Mouse (Mus musculus): ENCODE data around the gene Lst1. TPM values are rescaled to one million over a fixed set of nuclear protein-coding genes. Genes with fewer than 3 reads are reported as not detected.
A peak's percentile ranks its signal among the peaks of the same experiment; 100 is the strongest.

The Lst1 gene
- polyA plus RNA-seq, 1 experiment from 2014 or later, result 27.5 TPM

- no peak overlapping the region for H3K4me2 ChIP-seq
- H3K4me3 ChIP-seq, result no peak overlapping the region
- 83% methylated on average over 14 of the region's 14 CpGs for WGBS
- no peaks in the 10 kb centered on the region for H3K27me3 ChIP-seq
- 0 out of 2 replicates have a peak, but pooled peaks cover under 1% of the 10 kb centered on the region for H3K4me1 ChIP-seq
- H3K36me3 ChIP-seq, result peaks cover 52% of the 10 kb centered on the region
- no peak overlapping the region for H3K9ac ChIP-seq
- ATAC-seq (ENCODE audit: insufficient number of reproducible peaks, low FRiP score, low TSS enrichment, low read depth), result no peak
- no peak overlapping the region for H3K27ac ChIP-seq
- no peaks in the 10 kb centered on the region for H3K9me3 ChIP-seq
Measured at GRCm38 (mm10) chr17:35226561-35227046, 38.4 kb upstream of the Lst1 start.

GRCm38 (mm10) chr17:35225456-35225855 lies 37.2 kb upstream of the Lst1 start:
- H3K27ac ChIP-seq, result no peak overlapping the region
- peaks cover 45% of the 10 kb centered on the region for H3K36me3 ChIP-seq
- WGBS, result 91% methylated on average over 5 of the region's 5 CpGs
- no peaks in the 10 kb centered on the region for H3K27me3 ChIP-seq
- no peaks in the 10 kb centered on the region for H3K9me3 ChIP-seq
- H3K4me1 ChIP-seq, result 0 out of 2 replicates have a peak, but pooled peaks cover 1% of the 10 kb centered on the region
- H3K4me3 ChIP-seq, result no peak overlapping the region
- H3K4me2 ChIP-seq, result no peak overlapping the region
- no peak for ATAC-seq (ENCODE audit: insufficient number of reproducible peaks, low FRiP score, low TSS enrichment, low read depth)
- H3K9ac ChIP-seq, result no peak overlapping the region

GRCm38 (mm10) chr17:35224641-35225040 lies 36.4 kb upstream of the Lst1 start:
- ATAC-seq (ENCODE audit: insufficient number of reproducible peaks, low FRiP score, low TSS enrichment, low read depth), result no peak
- peaks cover 48% of the 10 kb centered on the region for H3K36me3 ChIP-seq
- no peak overlapping the region for H3K27ac ChIP-seq
- 95% methylated on average over 4 of the region's 4 CpGs for WGBS
- H3K4me3 ChIP-seq, result no peak overlapping the region
- no peak overlapping the region for H3K9ac ChIP-seq
- no peak overlapping the region for H3K4me2 ChIP-seq
- 0 out of 2 replicates have a peak, but pooled peaks cover 6% of the 10 kb centered on the region for H3K4me1 ChIP-seq
- H3K9me3 ChIP-seq, result no peaks in the 10 kb centered on the region
- H3K27me3 ChIP-seq, result no peaks in the 10 kb centered on the region

- H3K9ac ChIP-seq, result no peak overlapping the region
- whole genome bisulfite sequencing, result 78% methylated on average over 6 of the region's 6 CpGs
- H3K36me3 ChIP-seq, result peaks cover 26% of the 10 kb centered on the region
Measured at GRCm38 (mm10) chr17:35222299-35222698, 34.1 kb upstream of the Lst1 start.

GRCm38 (mm10) chr17:35220156-35220952 lies 32.1 kb upstream of the Lst1 start, which contains the start of gene Gm16181:
TSS of gene Gm16181 (plus strand) at chr17:35220834.
- WGBS, result 83% methylated on average over 28 of the region's 28 CpGs
- Histone ChIP-seq H3K4me2 (no peak within 1 kb of the TSS), H3K9me3 (no peaks in the 10 kb centered on the region), H3K36me3 (peaks cover 18% of the 10 kb centered on the region), H3K4me3 (no peak within 1 kb of the TSS), H3K27ac (no peak within 1 kb of the TSS), H3K27me3 (no peaks in the 10 kb centered on the region), H3K4me1 (0 out of 2 replicates have a peak, but pooled peaks cover 6% of the 10 kb centered on the region), H3K9ac (no peak within 1 kb of the TSS)
- ATAC-seq (ENCODE audit: insufficient number of reproducible peaks, low FRiP score, low TSS enrichment, low read depth), result no peak

More at GRCm38 (mm10) chr17:35222299-35222698, 34.1 kb upstream of the Lst1 start:
- ATAC-seq (ENCODE audit: insufficient number of reproducible peaks, low FRiP score, low TSS enrichment, low read depth), result no peak
- H3K4me1 ChIP-seq, result 0 out of 2 replicates have a peak, but pooled peaks cover 6% of the 10 kb centered on the region
- no peak overlapping the region for H3K4me2 ChIP-seq
- H3K9me3 ChIP-seq, result no peaks in the 10 kb centered on the region
- 0 out of 2 replicates have a peak overlapping the region, but pooled peaks have one; percentile 33 for H3K27ac ChIP-seq
- H3K4me3 ChIP-seq, result no peak overlapping the region
- no peaks in the 10 kb centered on the region for H3K27me3 ChIP-seq

GRCm38 (mm10) chr17:35219601-35220041 lies 31.4 kb upstream of the Lst1 start:
- Histone ChIP-seq H3K27ac (no peak overlapping the region), H3K27me3 (no peaks in the 10 kb centered on the region), H3K9ac (no peak overlapping the region), H3K9me3 (no peaks in the 10 kb centered on the region), H3K4me3 (no peak overlapping the region), H3K4me2 (no peak overlapping the region), H3K36me3 (peaks cover 13% of the 10 kb centered on the region), H3K4me1 (0 out of 2 replicates have a peak, but pooled peaks cover 6% of the 10 kb centered on the region)
- 81% methylated on average over 6 of the region's 6 CpGs for WGBS
- ATAC-seq (ENCODE audit: insufficient number of reproducible peaks, low FRiP score, low TSS enrichment, low read depth), result no peak

DNA sequence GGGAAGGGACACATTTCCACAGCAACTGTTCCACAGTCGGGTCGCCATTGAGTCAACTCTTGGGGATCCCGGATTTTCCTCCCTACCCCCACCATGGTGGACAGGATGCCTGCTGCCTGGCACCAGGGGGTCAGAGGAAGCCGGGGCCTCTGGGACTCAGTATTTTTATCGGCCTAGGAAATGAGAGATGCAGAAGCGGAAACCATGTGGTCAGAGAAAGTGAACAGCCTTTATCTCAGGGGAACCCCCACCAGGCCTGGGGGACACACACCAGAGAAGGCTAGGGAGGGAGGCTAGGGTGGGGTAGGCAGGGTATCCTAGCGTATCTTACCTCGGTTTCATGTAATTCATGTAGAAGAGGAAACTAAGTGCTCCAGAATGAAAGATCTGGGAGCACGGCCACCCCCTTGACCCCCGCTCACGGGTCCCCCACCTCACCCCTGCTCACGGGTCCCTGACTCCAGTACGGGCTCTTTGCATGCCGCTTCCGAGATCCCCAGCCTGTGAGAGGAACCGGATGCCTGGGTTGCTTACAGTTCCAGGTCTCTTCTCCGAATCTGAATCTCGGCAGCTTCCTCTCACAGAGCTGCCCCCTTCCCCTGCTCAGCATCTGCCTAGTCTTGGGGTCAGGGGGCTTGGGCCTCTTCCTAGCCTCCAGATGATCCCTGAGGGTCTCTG lies 30.4 kb upstream of the Lst1 start:
- Histone ChIP-seq H3K9me3 (no peaks in the 10 kb centered on the region), H3K4me3 (no peak overlapping the region), H3K27ac (no peak overlapping the region), H3K4me2 (no peak overlapping the region), H3K4me1 (0 out of 2 replicates have a peak, but pooled peaks cover 6% of the 10 kb centered on the region), H3K9ac (no peak overlapping the region), H3K36me3 (peaks cover 13% of the 10 kb centered on the region), H3K27me3 (no peaks in the 10 kb centered on the region)
- WGBS, result 75% methylated on average over 18 of the region's 18 CpGs
- no peak for ATAC-seq (ENCODE audit: insufficient number of reproducible peaks, low FRiP score, low TSS enrichment, low read depth)

DNA sequence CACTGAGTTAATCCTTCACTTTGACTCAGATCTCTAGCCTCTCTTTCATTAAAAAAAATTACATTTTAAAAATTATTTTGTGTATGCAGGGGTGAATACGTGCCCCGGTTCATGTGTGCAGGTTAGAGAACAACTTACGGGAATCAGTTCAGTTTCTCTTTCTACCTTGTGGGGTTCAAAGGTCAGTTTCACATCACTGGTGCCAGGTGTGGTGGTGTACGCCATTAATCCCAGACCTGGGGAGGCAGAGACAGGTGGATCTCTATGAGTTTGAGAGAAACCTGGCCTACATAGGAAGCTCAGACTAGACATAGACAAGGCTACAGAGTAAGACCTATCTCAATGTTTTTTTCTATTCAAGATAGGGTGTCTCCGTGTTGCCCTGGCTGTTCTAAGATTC lies 24.8 kb upstream of the Lst1 start:
- no peaks in the 10 kb centered on the region for H3K9me3 ChIP-seq
- no peak overlapping the region for H3K4me3 ChIP-seq
- ATAC-seq (ENCODE audit: insufficient number of reproducible peaks, low FRiP score, low TSS enrichment, low read depth), result no peak
- H3K4me1 ChIP-seq, result no peaks in the 10 kb centered on the region
- 89% methylated on average over 5 of the region's 5 CpGs for WGBS
- H3K27ac ChIP-seq, result no peak overlapping the region
- no peaks in the 10 kb centered on the region for H3K27me3 ChIP-seq
- H3K36me3 ChIP-seq, result no peaks in the 10 kb centered on the region
- H3K9ac ChIP-seq, result no peak overlapping the region
- H3K4me2 ChIP-seq, result no peak overlapping the region

GRCm38 (mm10) chr17:35210593-35210992 lies 22.4 kb upstream of the Lst1 start:
- Histone ChIP-seq H3K4me2 (no peak overlapping the region), H3K27me3 (no peaks in the 10 kb centered on the region), H3K27ac (no peak overlapping the region), H3K4me3 (no peak overlapping the region), H3K36me3 (no peaks in the 10 kb centered on the region), H3K9ac (no peak overlapping the region), H3K4me1 (no peaks in the 10 kb centered on the region), H3K9me3 (no peaks in the 10 kb centered on the region)
- no peak for ATAC-seq (ENCODE audit: insufficient number of reproducible peaks, low FRiP score, low TSS enrichment, low read depth)
- WGBS, result 57% methylated on average over 3 of the region's 3 CpGs

GRCm38 (mm10) chr17:35209785-35210535 lies 21.7 kb upstream of the Lst1 start:
- Histone ChIP-seq H3K9me3 (no peaks in the 10 kb centered on the region), H3K27me3 (peaks cover 5% of the 10 kb centered on the region)
- 78% methylated on average over 12 of the region's 12 CpGs for WGBS

GRCm38 (mm10) chr17:35205380-35205769 lies 17.1 kb upstream of the Lst1 start:
- ATAC-seq (ENCODE audit: insufficient number of reproducible peaks, low FRiP score, low TSS enrichment, low read depth), result no peak
- H3K27ac ChIP-seq, result no peak overlapping the region
- H3K4me1 ChIP-seq, result peaks cover 4% of the 10 kb centered on the region; the same call in 1 of the 2 replicates
- peaks cover 40% of the 10 kb centered on the region for H3K27me3 ChIP-seq
- H3K4me3 ChIP-seq, result no peak overlapping the region
- no peaks in the 10 kb centered on the region for H3K9me3 ChIP-seq
- H3K36me3 ChIP-seq, result no peaks in the 10 kb centered on the region
- no peak overlapping the region for H3K9ac ChIP-seq
- 47% methylated on average over 10 of the region's 10 CpGs for WGBS
- H3K4me2 ChIP-seq, result no peak overlapping the region

More at GRCm38 (mm10) chr17:35209785-35210535, 21.7 kb upstream of the Lst1 start:
- Histone ChIP-seq H3K36me3 (no peaks in the 10 kb centered on the region), H3K4me3 (no peak overlapping the region), H3K27ac (no peak overlapping the region), H3K9ac (no peak overlapping the region), H3K4me2 (no peak overlapping the region), H3K4me1 (no peaks in the 10 kb centered on the region)
- no peak for ATAC-seq (ENCODE audit: insufficient number of reproducible peaks, low FRiP score, low TSS enrichment, low read depth)
